Mouse (Mus musculus) A20 (cell line): Measurements from ENCODE around the gene Nek6.

Source experiments
- DNase-seq: peaks from one replicate; pipeline ENCODE4 v3.0.0-alpha.2; 2011; ENCODE audit warnings: low read depth, low spot score

Nek6 gene

GRCm38 (mm10) chr2:38621076-38621475 lies 109.6 kb downstream of the Nek6 start:
- DNase-seq, result no peak

GRCm38 (mm10) chr2:38621610-38622021 lies 110.2 kb downstream of the Nek6 start:
- DNase-seq, result no peak

GRCm38 (mm10) chr2:38623411-38623810 lies 112.0 kb downstream of the Nek6 start:
- no peak for DNase-seq

GRCm38 (mm10) chr2:38623821-38624590 lies 112.6 kb downstream of the Nek6 start:
- DNase-seq, result no peak

GRCm38 (mm10) chr2:38628801-38629200 lies 117.4 kb downstream of the Nek6 start:
- DNase-seq, result no peak

GRCm38 (mm10) chr2:38629451-38629850 lies 118.0 kb downstream of the Nek6 start:
- DNase-seq, result no peak

- no peak for DNase-seq
Observed at GRCm38 (mm10) chr2:38630574-38630973, 119.1 kb downstream of the Nek6 start.

GRCm38 (mm10) chr2:38637716-38638267 lies 126.3 kb downstream of the Nek6 start:
- peak; percentile 20 for DNase-seq

- DNase-seq, result no peak
Observed at GRCm38 (mm10) chr2:38641761-38642160, 130.3 kb downstream of the Nek6 start.

- DNase-seq, result peak; percentile 93
Observed at GRCm38 (mm10) chr2:38643625-38644427, 132.4 kb downstream of the Nek6 start, which contains the start of gene Psmb7. TSS of gene Psmb7 (minus strand) at chr2:38644087.
